Mouse (Mus musculus) yolk sac, embryonic 10.5 days (tissue): ENCODE measurements around the gene Miox.

Experiments used
- DNase-seq: peaks from one replicate; pipeline ENCODE4 v3.0.0-alpha.2; 2017; ENCODE audit warnings: low spot score

Miox gene

GRCm38 (mm10) chr15:89316146-89316545, 18.1 kb upstream of the Miox start:
- no peak for DNase-seq

GRCm38 (mm10) chr15:89321264-89321663, 12.9 kb upstream of the Miox start:
- no peak for DNase-seq

GRCm38 (mm10) chr15:89322670-89323522, 11.3 kb upstream of the Miox start, which contains the start of gene Adm2:
Adm2 (plus strand) TSS chr15:89322720.
- no peak for DNase-seq

GRCm38 (mm10) chr15:89323656-89324055, 10.5 kb upstream of the Miox start:
- no peak for DNase-seq

- no peak for DNase-seq
These were observed 7.8 kb upstream of the Miox start for GRCm38 (mm10) chr15:89326441-89326840.

GRCm38 (mm10) chr15:89334774-89335537, 758 bp downstream of the Miox start:
- no peak for DNase-seq

GRCm38 (mm10) chr15:89336422-89336821, 2.2 kb downstream of the Miox start:
- no peak for DNase-seq

GRCm38 (mm10) chr15:89339696-89340095, 5.5 kb downstream of the Miox start:
- no peak for DNase-seq

GRCm38 (mm10) chr15:89340136-89340535, 5.9 kb downstream of the Miox start:
- DNase-seq, result no peak

- no peak for DNase-seq
These were observed 7.5 kb downstream of the Miox start for GRCm38 (mm10) chr15:89341678-89342077.

GRCm38 (mm10) chr15:89343325-89343724, 9.1 kb downstream of the Miox start:
- no peak for DNase-seq

- DNase-seq, result no peak
These were observed 16.2 kb downstream of the Miox start for GRCm38 (mm10) chr15:89350447-89350846.

- no peak for DNase-seq
These were observed 17.1 kb downstream of the Miox start for GRCm38 (mm10) chr15:89351302-89351701.

GRCm38 (mm10) chr15:89352054-89352453, 17.9 kb downstream of the Miox start:
- no peak for DNase-seq

GRCm38 (mm10) chr15:89352795-89353194, 18.6 kb downstream of the Miox start:
- DNase-seq, result no peak

- DNase-seq, result no peak
These were observed 19.6 kb downstream of the Miox start for GRCm38 (mm10) chr15:89353837-89354236.

GRCm38 (mm10) chr15:89354455-89354854, 20.3 kb downstream of the Miox start:
- no peak for DNase-seq

GRCm38 (mm10) chr15:89355241-89356187, 21.3 kb downstream of the Miox start, which contains the start of the genes Lmf2 and Ncaph2:
Lmf2 (minus strand) TSS chr15:89355659.
Ncaph2 (plus strand) TSS chr15:89355719.
- DNase-seq, result peak; percentile 97

- peak; percentile 95 for DNase-seq
These were observed 22.2 kb downstream of the Miox start for GRCm38 (mm10) chr15:89356372-89356771.

- no peak for DNase-seq
These were observed 24.6 kb downstream of the Miox start for GRCm38 (mm10) chr15:89358784-89359183.

- no peak for DNase-seq
These were observed 28.9 kb downstream of the Miox start for GRCm38 (mm10) chr15:89363051-89363450.

- no peak for DNase-seq
These were observed 30.9 kb downstream of the Miox start for GRCm38 (mm10) chr15:89365141-89365551.
